Mouse (Mus musculus) lung, adult 18-20 months (tissue): ENCODE measurements at regions not wholly inside any gene's neighbourhood (a gene's known extent, or its start where the extent isn't known, plus 50 kb on each side); places are given as distances from the start of the nearest gene placed in this dataset.

Experiments used
- DNase-seq, 2 experiments: peaks; one replicate each; pipeline ENCODE4 v3.0.0; 2022; ENCODE audit warnings: mixed read lengths in 2 of 2

- DNase-seq: no peak
Observed at GRCm38 (mm10) chr8:107717856-107718255, 129.6 kb upstream of the Psmd7 start.

- DNase-seq: no peak
Observed at GRCm38 (mm10) chr8:107719656-107720055, 131.4 kb upstream of the Psmd7 start.

- DNase-seq: no peak
Observed at GRCm38 (mm10) chr8:107726716-107727115, 138.5 kb upstream of the Psmd7 start.

GRCm38 (mm10) chr8:107727276-107727675, 139.0 kb upstream of the Psmd7 start:
- DNase-seq: no peak

GRCm38 (mm10) chr8:107739091-107739490, 150.8 kb upstream of the Psmd7 start:
- no peak for DNase-seq

GRCm38 (mm10) chr8:107757083-107757482, 168.8 kb upstream of the Psmd7 start:
- DNase-seq: no peak

GRCm38 (mm10) chr8:107758637-107759036, 170.4 kb upstream of the Psmd7 start:
- DNase-seq: no peak

- DNase-seq: no peak
Observed at GRCm38 (mm10) chr8:107776906-107777305, 165.5 kb upstream of the Zfhx3 start.

- no peak for DNase-seq
Observed at GRCm38 (mm10) chr8:107785771-107786170, 156.7 kb upstream of the Zfhx3 start.

- no peak for DNase-seq
Observed at GRCm38 (mm10) chr8:107792286-107792685, 150.2 kb upstream of the Zfhx3 start.

GRCm38 (mm10) chr8:107814931-107815330, 127.5 kb upstream of the Zfhx3 start:
- no peak for DNase-seq

- no peak for DNase-seq
Observed at GRCm38 (mm10) chr8:107815775-107816174, 126.7 kb upstream of the Zfhx3 start.

GRCm38 (mm10) chr8:107817796-107818195, 124.6 kb upstream of the Zfhx3 start:
- DNase-seq: no peak

- peak in 1 of 2 experiments; percentile 9 for DNase-seq
Observed at GRCm38 (mm10) chr8:107820174-107820760, 122.2 kb upstream of the Zfhx3 start.

- peak; percentile 65 to 83 for DNase-seq
Observed at GRCm38 (mm10) chr8:107821522-107821921, 120.9 kb upstream of the Zfhx3 start.

GRCm38 (mm10) chr8:107824096-107824495, 118.3 kb upstream of the Zfhx3 start:
- DNase-seq: no peak

GRCm38 (mm10) chr8:107824640-107825039, 117.8 kb upstream of the Zfhx3 start:
- no peak for DNase-seq

GRCm38 (mm10) chr8:107827500-107828125, 114.8 kb upstream of the Zfhx3 start:
- DNase-seq: no peak

- no peak for DNase-seq
Observed at GRCm38 (mm10) chr8:107828541-107828940, 113.9 kb upstream of the Zfhx3 start.

- no peak for DNase-seq
Observed at GRCm38 (mm10) chr8:107833481-107833880, 109.0 kb upstream of the Zfhx3 start.

- no peak for DNase-seq
Observed at GRCm38 (mm10) chr8:107846141-107846540, 96.3 kb upstream of the Zfhx3 start.

GRCm38 (mm10) chr8:107851236-107852043, 91.0 kb upstream of the Zfhx3 start:
- DNase-seq: peak in 1 of 2 experiments; percentile 7

GRCm38 (mm10) chr8:107859770-107860169, 82.7 kb upstream of the Zfhx3 start:
- no peak for DNase-seq

GRCm38 (mm10) chr8:107860251-107860650, 82.2 kb upstream of the Zfhx3 start:
- no peak for DNase-seq
